Mouse (Mus musculus) naive thymus-derived CD4-positive, alpha-beta T cell, adult 5 months (primary cell): ENCODE measurements around the gene Parl. TPM values are rescaled to one million over a fixed set of nuclear protein-coding genes. Genes with fewer than 3 reads are reported as not detected.

Source experiments
- polyA plus RNA-seq: library from polyadenylated mRNA; unstranded; fragments of 100-300 nt; shearing (Covaris generic); gene quantifications from one replicate; pipeline ENCODE4 v1.2.1, GENCODE M21; 2017

The Parl gene
- 72.9 TPM for polyA plus RNA-seq

GRCm38 (mm10) chr16:20301770-20302649, at the start of gene Parl:
TSS of gene Parl (minus strand) at chr16:20302387.

GRCm38 (mm10) chr16:20325286-20325685, 23.1 kb upstream of the Parl start, which contains the start of gene Cyp2ab1:
TSS of gene Cyp2ab1 (minus strand) at chr16:20325404.

GRCm38 (mm10) chr16:20240468-20241414, 61.4 kb downstream of the Parl start, which contains the start of gene Map6d1:
TSS of gene Map6d1 (minus strand) at chr16:20241358.

Other genes with a start within 250 kb of the Parl start
- 207 TPM for gene Klhl24, start 204.8 kb downstream of the Parl start, polyA plus RNA-seq
- gene Yeats2, start 161.3 kb downstream of the Parl start, polyA plus RNA-seq = 29.0 TPM
- gene Map6d1, start 61.0 kb downstream of the Parl start, polyA plus RNA-seq = not detected
- not detected for gene Cyp2ab1, start 23.0 kb upstream of the Parl start, polyA plus RNA-seq
- gene Abcc5, start 124.0 kb upstream of the Parl start, polyA plus RNA-seq = 45.2 TPM
- gene Eif2b5, start 196.4 kb upstream of the Parl start, polyA plus RNA-seq = 76.2 TPM
- 22.0 TPM for gene Dvl3, start 214.6 kb upstream of the Parl start, polyA plus RNA-seq
- 394 TPM for gene Ap2m1, start 233.1 kb upstream of the Parl start, polyA plus RNA-seq
- gene Abcf3, start 246.2 kb upstream of the Parl start, polyA plus RNA-seq = 84.1 TPM